Mouse (Mus musculus): ENCODE measurements around the gene Gsap.
"Not testable (repeated sequence)": the region's sequence is repeated elsewhere in the genome, so short reads cannot be mapped to it uniquely, and the experiment has no call there.

Gene Gsap

GRCm38 (mm10) chr5:21185764-21186685 is at the start of gene Gsap:
TSS of gene Gsap (plus strand) at chr5:21186255.
- DNase-seq (ENCODE audit: low spot score), result no peak

DNA sequence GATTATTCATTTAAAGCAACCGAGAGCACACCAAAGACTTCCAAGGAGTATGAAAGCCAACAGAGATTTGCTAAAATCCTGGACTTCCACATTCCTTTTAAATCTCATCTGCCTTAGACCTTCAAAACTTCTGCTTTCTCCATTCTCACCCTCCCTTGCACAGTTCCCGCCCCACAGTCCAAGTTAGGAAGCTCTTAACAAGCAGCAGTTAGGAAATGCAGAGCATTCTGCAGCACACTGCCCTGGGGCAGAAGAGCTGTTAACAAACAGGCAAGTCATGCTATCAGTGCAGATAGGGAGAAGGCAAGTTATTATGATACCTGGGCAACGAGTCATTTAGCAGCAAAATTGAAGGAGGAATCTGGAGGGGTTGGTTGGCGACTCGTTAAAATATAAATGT is 49.5 kb upstream of the Gsap start:
- DNase-seq (ENCODE audit: low spot score), result no peak

DNA sequence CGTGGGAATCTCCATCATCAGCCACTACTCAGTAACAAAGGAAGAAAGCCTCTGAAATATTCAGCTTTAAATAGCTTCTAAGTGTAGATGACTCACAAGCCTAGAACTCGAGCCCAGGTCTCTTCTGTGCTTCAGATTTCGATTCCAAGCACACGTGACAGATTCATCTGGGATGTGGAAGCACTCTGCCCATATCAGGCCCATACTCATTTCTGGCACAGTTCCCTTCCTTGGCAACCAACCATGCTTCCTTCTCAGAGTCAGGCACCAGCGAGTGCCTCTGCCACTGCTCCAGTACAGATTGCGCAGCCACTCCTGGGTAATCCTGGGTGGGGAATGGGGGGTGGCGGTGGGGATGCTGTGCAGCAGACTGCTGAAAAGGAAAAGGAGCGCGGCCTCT is 46.5 kb upstream of the Gsap start:
- peak; percentile 70 for DNase-seq (ENCODE audit: low spot score)

DNA sequence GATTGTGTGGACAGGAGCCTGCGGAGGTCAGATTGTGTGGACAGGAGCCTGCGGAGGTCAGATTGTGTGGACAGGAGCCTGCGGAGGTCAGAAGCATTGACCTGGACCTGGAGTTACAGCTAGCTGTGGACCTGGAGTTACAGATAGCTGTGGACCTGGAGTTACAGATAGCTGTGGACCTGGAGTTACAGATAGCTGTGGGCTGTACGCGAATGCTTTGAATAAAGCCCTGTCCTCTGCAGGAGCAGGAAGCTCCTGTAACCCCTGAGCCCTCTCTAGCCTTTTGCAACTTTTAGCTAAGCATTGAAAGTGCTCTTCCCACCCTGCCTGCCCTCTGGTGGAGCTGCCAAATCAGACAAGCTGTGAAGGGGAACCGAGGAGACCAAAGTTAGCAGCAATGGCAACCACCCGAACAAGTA is 44.9 kb upstream of the Gsap start:
- not testable (repeated sequence) for DNase-seq (ENCODE audit: low spot score)

GRCm38 (mm10) chr5:21141626-21142025 is 44.4 kb upstream of the Gsap start:
- DNase-seq (ENCODE audit: low spot score), result no peak

DNA sequence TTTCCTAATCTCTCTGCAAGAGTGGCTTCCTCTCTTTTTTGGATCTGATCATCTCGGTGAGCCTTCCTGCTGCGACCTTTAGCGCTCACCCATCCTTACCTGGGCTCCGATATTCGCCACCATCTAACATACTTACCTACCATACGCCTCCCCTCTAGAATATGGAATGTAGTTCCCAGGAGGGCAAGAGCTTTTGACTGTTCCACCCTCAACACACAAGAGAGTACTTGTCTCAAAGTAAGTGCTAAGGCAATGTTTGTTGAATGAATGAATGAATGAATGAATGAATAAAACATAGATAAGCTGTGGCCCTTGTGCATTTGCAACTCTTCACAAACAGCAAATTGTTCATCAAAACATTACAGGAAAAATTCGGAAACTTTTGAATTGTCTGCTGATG is 43.0 kb upstream of the Gsap start:
- no peak for DNase-seq (ENCODE audit: low spot score)

GRCm38 (mm10) chr5:21144506-21145169 is 41.4 kb upstream of the Gsap start:
- no peak for DNase-seq (ENCODE audit: low spot score)

GRCm38 (mm10) chr5:21148358-21148757 is 37.7 kb upstream of the Gsap start:
- no peak for DNase-seq (ENCODE audit: low spot score)

GRCm38 (mm10) chr5:21153672-21154071 is 32.4 kb upstream of the Gsap start:
- no peak for DNase-seq (ENCODE audit: low spot score)

- no peak for DNase-seq (ENCODE audit: low spot score)
Observed at GRCm38 (mm10) chr5:21156770-21157169, 29.3 kb upstream of the Gsap start.

- DNase-seq (ENCODE audit: low spot score), result no peak
Observed at GRCm38 (mm10) chr5:21159536-21159935, 26.5 kb upstream of the Gsap start.

DNA sequence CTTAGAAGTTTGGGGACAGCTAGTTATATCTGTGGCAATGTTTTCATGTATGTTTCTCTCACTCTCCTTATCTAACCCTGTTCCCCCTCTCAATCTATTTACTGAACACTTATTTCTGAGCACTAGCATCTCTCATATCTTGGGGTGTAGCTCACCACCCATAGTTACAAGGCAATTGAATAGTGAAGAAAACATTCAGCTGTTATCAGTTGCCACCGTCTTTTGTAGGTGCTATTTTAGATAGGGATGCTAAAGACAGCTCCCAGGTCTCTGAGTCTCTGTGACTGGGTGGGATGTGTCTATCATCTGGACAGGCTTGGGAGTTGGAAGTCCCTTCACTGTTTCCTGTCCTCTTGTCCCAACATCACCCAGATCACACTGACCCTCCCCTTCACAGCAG is 25.3 kb upstream of the Gsap start:
- DNase-seq (ENCODE audit: low spot score), result no peak

DNA sequence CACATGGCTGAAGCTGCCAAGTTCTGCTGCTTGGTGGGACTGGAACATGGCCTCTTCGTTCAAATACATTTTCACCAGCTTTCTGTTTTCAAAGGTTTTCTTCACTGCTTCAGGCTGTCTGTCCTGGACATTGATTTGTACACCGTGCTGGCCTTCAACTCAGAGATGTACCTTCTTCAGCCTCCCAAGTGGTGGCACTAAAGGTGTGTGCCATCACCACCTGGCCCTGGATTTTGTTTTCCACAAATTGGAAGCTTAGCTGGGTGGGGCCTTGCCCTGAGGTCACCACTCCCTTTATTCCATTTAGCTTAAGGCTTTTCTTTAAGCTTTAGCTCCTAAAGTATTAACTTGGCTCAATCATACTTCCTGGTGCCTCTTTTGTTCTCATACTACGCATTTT is 22.6 kb upstream of the Gsap start:
- DNase-seq (ENCODE audit: low spot score), result no peak

GRCm38 (mm10) chr5:21168689-21169345 is 17.2 kb upstream of the Gsap start:
- no peak for DNase-seq (ENCODE audit: low spot score)

GRCm38 (mm10) chr5:21169346-21169745 is 16.7 kb upstream of the Gsap start:
- no peak for DNase-seq (ENCODE audit: low spot score)

DNA sequence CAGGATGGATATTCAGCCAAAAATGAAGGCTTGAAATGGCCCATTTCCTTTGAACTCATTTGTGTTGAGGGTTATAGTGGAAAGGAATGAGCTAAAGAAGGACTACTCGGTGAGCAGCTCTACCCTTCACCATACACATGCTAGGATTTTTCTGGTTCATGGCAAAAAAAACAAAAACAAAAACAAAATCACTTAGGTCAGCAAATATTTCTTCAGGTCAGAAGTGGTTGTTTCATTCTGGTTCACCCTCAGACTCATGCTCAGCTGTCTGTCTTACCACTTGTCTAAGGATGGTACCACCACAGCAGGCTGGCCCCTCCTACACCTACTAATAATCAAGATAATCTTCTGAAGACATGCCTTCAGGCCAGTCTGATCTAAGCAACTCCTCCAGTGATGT is 16.2 kb upstream of the Gsap start:
- DNase-seq (ENCODE audit: low spot score), result no peak

DNA sequence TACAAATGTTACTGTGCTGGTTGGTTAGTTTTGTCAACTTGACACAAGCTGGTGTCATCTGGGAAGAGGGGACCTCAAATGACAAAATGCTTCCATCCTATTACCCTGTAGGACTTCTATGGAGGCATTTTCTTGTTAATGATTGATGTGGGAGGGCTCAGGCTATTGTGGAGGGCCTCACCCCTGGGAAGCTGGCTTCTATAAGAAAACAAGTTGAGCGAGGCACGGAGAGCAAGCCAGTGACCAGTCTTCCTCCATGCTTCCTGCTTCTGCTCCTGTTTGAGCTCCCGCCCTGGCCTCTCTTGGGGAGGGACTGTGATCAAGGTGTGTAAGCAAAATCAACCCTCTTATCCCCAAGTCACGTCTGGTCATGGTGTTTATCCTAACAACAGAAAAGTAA is 15.6 kb upstream of the Gsap start:
- DNase-seq (ENCODE audit: low spot score), result no peak

DNA sequence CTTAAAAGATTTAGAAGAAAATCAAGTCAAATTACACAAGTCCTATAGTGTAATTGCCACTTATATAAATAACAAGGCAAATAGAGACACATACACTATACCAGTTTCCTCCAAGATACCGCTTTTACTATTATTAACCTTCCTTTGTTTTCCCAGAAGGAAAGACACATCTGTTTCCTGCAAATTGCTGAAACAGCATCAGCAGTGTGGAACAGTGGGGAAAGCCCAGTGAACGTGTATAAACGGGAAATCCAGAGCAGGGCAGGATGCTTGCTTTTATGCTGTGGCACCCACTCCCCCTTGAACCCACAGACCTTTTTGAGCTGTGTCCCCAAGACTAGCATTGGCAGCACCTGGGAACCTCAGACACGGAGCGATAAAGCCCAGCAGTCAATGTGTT is 15.2 kb upstream of the Gsap start:
- DNase-seq (ENCODE audit: low spot score), result no peak

DNA sequence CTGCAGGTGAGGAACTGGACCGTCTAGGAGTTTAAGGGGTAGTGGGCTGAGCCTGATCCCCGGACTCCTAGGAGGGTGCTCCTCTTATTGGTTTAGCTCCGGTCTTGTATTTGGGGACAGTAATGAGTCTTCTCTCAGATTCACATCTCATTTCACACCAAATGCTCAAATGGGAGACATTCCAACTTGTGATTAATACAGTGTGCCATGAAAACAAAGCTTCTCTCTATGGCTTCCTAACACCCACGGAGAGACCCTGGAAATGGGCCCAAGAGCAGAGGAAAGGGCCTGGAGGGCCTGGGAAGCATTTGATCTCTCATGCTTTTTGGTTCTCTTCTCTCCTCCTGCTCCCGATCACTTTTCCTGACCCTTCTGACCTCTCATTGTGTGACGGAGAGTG is 14.7 kb upstream of the Gsap start:
- DNase-seq (ENCODE audit: low spot score), result no peak

DNA sequence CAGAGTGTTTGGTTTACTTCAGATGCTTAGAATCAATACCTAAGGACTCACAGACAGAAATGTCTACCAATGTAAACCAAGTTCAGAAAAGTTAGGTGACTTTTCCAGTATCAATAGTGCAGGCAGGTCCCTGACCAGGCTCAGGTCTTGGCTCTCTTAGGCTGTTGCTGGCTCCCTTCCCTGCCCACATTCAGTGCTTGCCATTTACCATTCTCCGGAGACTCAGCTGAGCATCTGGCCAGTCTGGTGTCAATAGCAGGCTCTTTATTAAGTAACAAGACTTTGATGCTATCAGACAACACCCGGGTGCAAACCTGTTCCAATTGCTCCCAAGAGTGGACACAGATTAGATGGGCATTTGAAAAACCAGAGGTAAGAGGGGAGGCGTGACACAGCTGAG is 13.7 kb upstream of the Gsap start:
- DNase-seq (ENCODE audit: low spot score), result no peak

GRCm38 (mm10) chr5:21175132-21176112 is 10.6 kb upstream of the Gsap start:
- DNase-seq (ENCODE audit: low spot score), result no peak

GRCm38 (mm10) chr5:21179496-21179895 is 6.6 kb upstream of the Gsap start:
- no peak for DNase-seq (ENCODE audit: low spot score)

Data from layer of hippocampus, adult 9-10 months (tissue).